Mouse (Mus musculus) heart, postnatal 14 days (tissue): ENCODE measurements around the gene Midn. TPM values are rescaled to one million over a fixed set of nuclear protein-coding genes. Genes with fewer than 3 reads are reported as not detected.
A peak's percentile ranks its signal among the peaks of the same experiment; 100 is the strongest.

Experiments
- DNase-seq, 2 experiments: peaks; one replicate each; pipeline ENCODE4 v3.0.0; 2021 to 2022
- intact Hi-C: fragments of 180-260 bp; cut with DNase I; formaldehyde crosslinking; loops from one replicate; pipeline ENCODE4 v1.15.1; 2025
- long read RNA-seq, 2 experiments: library from polyadenylated mRNA; stranded (forward); transcript quantifications; one replicate each; pipeline ENCODE4 v2.0.0; 2021
- total RNA-seq, 2 experiments: library from RNA; stranded (reverse); gene quantifications; 2 replicates each; pipeline ENCODE4 v1.2.3; 2021

Midn gene
- total RNA-seq: 100 to 1,000 TPM; 158 to 178 TPM
- long read RNA-seq, experiment 1, partial matches to known transcripts: 0 of 1 reads
- long read RNA-seq, experiment 1, other reads (novel, unspliced or antisense): 1 of 1 reads
- long read RNA-seq, experiment 2, partial matches to known transcripts: 0 of 4 reads
- long read RNA-seq, experiment 2, other reads (novel, unspliced or antisense): 4 of 4 reads

- intact Hi-C loops: no loop called here
- DNase-seq: peak; percentile 92
Measured at GRCm38 (mm10) chr10:80147719-80148601, at the start of gene Midn. Gene Midn, plus strand, starts transcription at chr10:80148272.

GRCm38 (mm10) chr10:80098630-80099029, 49.4 kb upstream of the Midn start:
- intact Hi-C loops: no loop called here
- no peak for DNase-seq

- DNase-seq: peak; percentile 49 to 51
- intact Hi-C loops: no loop called here
Measured at GRCm38 (mm10) chr10:80100982-80101381, 47.1 kb upstream of the Midn start.

GRCm38 (mm10) chr10:80102216-80102915, 45.7 kb upstream of the Midn start:
- DNase-seq: peak; percentile 92 to 94
- intact Hi-C loops: no loop called here

- intact Hi-C loops: no loop called here
- DNase-seq: no peak
Measured at GRCm38 (mm10) chr10:80103032-80103431, 45.0 kb upstream of the Midn start.

GRCm38 (mm10) chr10:80104181-80104580, 43.9 kb upstream of the Midn start:
- intact Hi-C loops: no loop called here
- DNase-seq: no peak

- DNase-seq: no peak
- intact Hi-C loops: no loop called here
Measured at GRCm38 (mm10) chr10:80105460-80105859, 42.6 kb upstream of the Midn start, which contains the start of gene Sbno2. Gene Sbno2, minus strand, starts transcription at chr10:80105571.

- intact Hi-C loops: no loop called here
- no peak for DNase-seq
Measured at GRCm38 (mm10) chr10:80105926-80106325, 42.1 kb upstream of the Midn start.

- intact Hi-C loops: no loop called here
- DNase-seq: no peak
Measured at GRCm38 (mm10) chr10:80107678-80108077, 40.4 kb upstream of the Midn start.

GRCm38 (mm10) chr10:80114341-80115284, 33.5 kb upstream of the Midn start:
- intact Hi-C loops: loop anchor here (2.0 to 5.0 kb wide), 4 partner anchors 42 to 128 kb away; no protein-coding TSS in a partner anchor
- peak; percentile 93 to 96 for DNase-seq

- DNase-seq: peak; percentile 99
- intact Hi-C loops: loop anchor here (2.0 kb wide), 2 partner anchors 61 to 129 kb away; no protein-coding TSS in a partner anchor
Measured at GRCm38 (mm10) chr10:80115290-80115943, 32.7 kb upstream of the Midn start, which contains the start of gene Stk11. Gene Stk11, plus strand, starts transcription at chr10:80115803.

- intact Hi-C loops: loop anchor here (2.0 kb wide), 3 partner anchors 21 to 129 kb away; no protein-coding TSS in a partner anchor
- no peak for DNase-seq
Measured at GRCm38 (mm10) chr10:80115944-80116335, 32.1 kb upstream of the Midn start.

- intact Hi-C loops: loop anchor here (2.0 kb wide), 1 partner anchor 20 kb away; no protein-coding TSS in a partner anchor
- peak in 1 of 2 experiments; percentile 33 for DNase-seq
Measured at GRCm38 (mm10) chr10:80116563-80116926, 31.5 kb upstream of the Midn start.

GRCm38 (mm10) chr10:80116927-80117691, 31.0 kb upstream of the Midn start:
- peak; percentile 70 to 74 for DNase-seq
- intact Hi-C loops: loop anchor here (2.0 kb wide), 1 partner anchor 20 kb away; no protein-coding TSS in a partner anchor

GRCm38 (mm10) chr10:80117736-80118135, 30.3 kb upstream of the Midn start:
- intact Hi-C loops: loop anchor here (2.0 kb wide), 1 partner anchor 19 kb away; no protein-coding TSS in a partner anchor
- no peak for DNase-seq

GRCm38 (mm10) chr10:80118552-80118951, 29.5 kb upstream of the Midn start:
- intact Hi-C loops: no loop called here
- no peak for DNase-seq

GRCm38 (mm10) chr10:80120146-80120545, 27.9 kb upstream of the Midn start:
- intact Hi-C loops: no loop called here
- no peak for DNase-seq

GRCm38 (mm10) chr10:80121639-80122038, 26.4 kb upstream of the Midn start:
- intact Hi-C loops: no loop called here
- DNase-seq: no peak
